Mouse (Mus musculus): Measurements from ENCODE around the gene Tut7. TPM values are rescaled to one million over a fixed set of nuclear protein-coding genes. Genes with fewer than 3 reads are reported as not detected.

Tut7 gene
- polyA plus RNA-seq (2012; rRNA removed): 6.8 and 8.3 TPM in 2 replicates

GRCm38 (mm10) chr13:59822507-59823462 is at the start of gene Tut7:
Tut7 (minus strand) TSS chr13:59823147.

DNA sequence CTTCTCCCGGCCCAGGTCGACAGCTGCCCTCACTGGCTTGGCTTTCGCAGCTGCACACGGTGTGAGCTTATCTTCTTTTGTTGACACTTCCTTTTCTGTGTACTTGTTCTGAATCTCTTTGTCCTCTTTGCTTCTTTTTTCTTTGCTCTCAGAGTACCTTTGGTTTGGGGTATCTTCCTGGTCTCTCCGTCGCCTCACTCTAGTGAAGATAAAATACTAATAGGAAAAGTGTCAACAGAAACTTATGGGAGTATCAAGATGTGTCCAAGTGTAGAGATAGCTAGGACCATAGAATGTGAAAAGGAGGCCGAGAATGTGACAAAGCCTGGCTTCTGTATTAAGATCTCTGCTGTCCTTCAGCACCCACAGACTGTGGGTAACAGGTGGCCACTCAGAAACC is 40.8 kb downstream of the Tut7 start, which contains the start of gene Gm49354:
TSS of gene Gm49354 (minus strand) at position 101 of the 400 bp plus-strand sequence.

DNA sequence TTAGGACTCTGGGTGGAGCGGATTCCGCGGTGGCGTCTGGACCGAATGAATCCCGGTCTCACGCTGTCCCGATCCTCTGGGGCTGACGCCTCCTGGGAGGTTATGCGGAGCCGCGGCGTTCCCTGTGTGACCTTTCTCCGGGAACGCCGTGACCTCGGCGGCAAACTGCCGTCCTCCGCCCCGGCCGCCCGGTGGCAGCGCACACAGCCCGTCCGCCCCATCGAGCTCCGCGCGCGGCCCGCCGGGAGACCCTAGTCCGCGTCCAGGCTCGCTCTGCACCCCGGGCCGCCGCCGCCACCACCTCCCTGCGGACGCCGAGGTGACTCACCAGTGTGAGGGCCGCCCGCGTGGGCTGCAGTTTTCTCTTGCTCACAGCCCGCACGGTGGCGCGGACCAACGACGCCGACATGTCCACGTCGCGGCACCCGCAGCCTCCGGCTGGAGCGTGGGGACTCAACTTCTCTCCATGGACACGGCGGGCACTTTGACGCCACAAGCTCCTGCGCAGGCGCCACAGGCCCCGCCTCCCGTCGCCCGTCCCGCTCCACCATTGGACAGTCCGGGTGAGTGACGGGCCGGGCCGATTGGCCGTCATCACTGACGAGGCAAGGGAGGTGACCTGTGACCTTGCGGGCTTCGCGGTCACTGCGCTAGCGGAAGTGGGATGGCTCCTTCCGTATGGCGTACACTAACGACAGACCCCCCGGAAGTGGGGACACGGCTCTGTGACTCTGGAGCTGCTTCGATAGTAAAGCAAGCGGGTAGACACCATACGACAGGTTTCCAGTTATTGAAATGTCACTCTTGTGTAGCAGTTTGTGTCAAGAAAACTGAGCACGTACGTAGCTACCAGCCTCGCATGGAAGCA is 53.4 kb downstream of the Tut7 start, which contains the start of gene Isca1:
TSS of gene Isca1 (minus strand) at position 515 of the 868 bp plus-strand sequence.

DNA sequence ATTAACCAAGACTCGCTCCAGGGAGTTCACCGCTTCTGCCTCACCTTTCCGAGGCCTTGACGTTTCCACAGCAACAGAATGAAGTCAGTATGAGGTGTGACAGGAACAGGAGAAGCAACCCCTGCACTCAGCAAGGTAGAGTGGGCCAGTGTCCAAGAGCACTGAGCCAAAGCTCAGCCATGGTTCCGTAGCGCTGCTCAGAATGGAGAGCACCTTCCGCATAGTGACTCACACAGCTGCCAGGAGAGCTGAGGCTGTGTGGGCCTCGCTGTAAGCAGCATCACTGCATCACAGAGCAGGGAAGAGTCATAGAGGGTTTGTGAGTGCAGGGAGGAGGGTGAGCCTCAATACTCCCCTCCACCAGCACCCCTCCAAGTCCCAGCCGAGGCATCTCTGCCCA is 76.2 kb downstream of the Tut7 start, which contains the start of gene 1700014D04Rik:
TSS of gene 1700014D04Rik (minus strand) at position 42 of the 400 bp plus-strand sequence.

GRCm38 (mm10) chr13:59731652-59732051 is 91.3 kb downstream of the Tut7 start, which contains the start of gene Spata31d1d:
Spata31d1d (minus strand) TSS chr13:59731752.

Other genes with a start within 250 kb of the Tut7 start
- 1.0 and 1.5 TPM in 2 replicates for gene Agtpbp1, start 237.9 kb downstream of the Tut7 start, polyA plus RNA-seq (2012; rRNA removed)
- 8.2 and 11.1 TPM in 2 replicates for gene Naa35, start 237.9 kb downstream of the Tut7 start, polyA plus RNA-seq (2012; rRNA removed)
- gene Golm1, start 147.3 kb downstream of the Tut7 start, polyA plus RNA-seq (2012; rRNA removed): 27.7 and 38.3 TPM in 2 replicates
- not detected in 2 replicates for gene 4921517D22Rik, start 129.0 kb downstream of the Tut7 start, polyA plus RNA-seq (2012; rRNA removed)
- not detected in 2 replicates for gene Spata31d1a, start 112.8 kb downstream of the Tut7 start, polyA plus RNA-seq (2012; rRNA removed)
- gene Spata31d1b, start 110.9 kb downstream of the Tut7 start, polyA plus RNA-seq (2012; rRNA removed): 0.02 TPM in 1 of 2 replicates, not detected in the other
- not detected in 2 replicates for gene Spata31d1d, start 91.4 kb downstream of the Tut7 start, polyA plus RNA-seq (2012; rRNA removed)
- gene 1700014D04Rik, start 76.4 kb downstream of the Tut7 start, polyA plus RNA-seq (2012; rRNA removed): not detected in 2 replicates
- gene Isca1, start 53.3 kb downstream of the Tut7 start, polyA plus RNA-seq (2012; rRNA removed): 26.5 and 27.6 TPM in 2 replicates
- gene Gm49354, start 40.9 kb downstream of the Tut7 start, polyA plus RNA-seq (2012; rRNA removed): not detected in 2 replicates